Mouse (Mus musculus) CH12.LX (cell line): ENCODE results near the gene Ost4. TPM values are rescaled to one million over a fixed set of nuclear protein-coding genes. Genes with fewer than 3 reads are reported as not detected.

Source experiments
- DNase-seq: peaks from one replicate; pipeline ENCODE4 v3.0.0-alpha.2; 2013; ENCODE audit errors: extremely low read depth
- H3K27ac ChIP-seq: 2 replicates; pipeline ENCODE4 v1.5.1; 2012; ENCODE audit warnings: low read depth, mild to moderate bottlenecking, control low read depth, moderate library complexity; ENCODE audit not compliant: insufficient read depth
- H3K27me3 ChIP-seq: replicated peaks from 2 replicates; pipeline ENCODE3; 2012; ENCODE audit warnings: inconsistent platforms
- H3K36me3 ChIP-seq, 2 experiments: replicated peaks in 1 of 2; 2 replicates each; pipeline versions ENCODE3 to v1.6.1; 2012; ENCODE audit warnings: inconsistent platforms in 1 of 2, low read length in 1 of 2, mild to moderate bottlenecking in 1 of 2, mixed read lengths in 1 of 2, moderate library complexity in 1 of 2; ENCODE audit not compliant: control insufficient read depth in 1 of 2, insufficient read depth in 1 of 2
- H3K4me1 ChIP-seq, 2 experiments: 2 replicates each; pipeline ENCODE4 v1.6.1; 2012; ENCODE audit warnings: inconsistent platforms in 1 of 2, moderate library complexity in 1 of 2; ENCODE audit not compliant: insufficient read depth in 2 of 2, control insufficient read depth in 1 of 2
- H3K4me2 ChIP-seq: 2 replicates; pipeline ENCODE4 v1.6.1; 2012; ENCODE audit warnings: low read depth, mild to moderate bottlenecking, control low read depth; ENCODE audit not compliant: poor library complexity, insufficient read depth, severe bottlenecking
- H3K4me3 ChIP-seq, 3 experiments: fragments of 150-350 bp in 1 of 3; sonication (generic) in 1 of 3; replicated peaks in 1 of 3; 2 replicates each; pipeline versions ENCODE3 to v1.5.1; 2011 to 2012; ENCODE audit warnings: low read depth in 2 of 3, low read length in 2 of 3, mild to moderate bottlenecking in 2 of 3, moderate library complexity in 2 of 3, control low read depth in 1 of 3, improper control_type of control experiment in 1 of 3, inconsistent platforms in 1 of 3, mixed read lengths in 1 of 3; ENCODE audit not compliant: poor library complexity in 1 of 3
- H3K79me2 ChIP-seq: replicated peaks from 2 replicates; pipeline ENCODE4 v1.6.1; 2012; ENCODE audit warnings: mild to moderate bottlenecking, moderate library complexity; ENCODE audit not compliant: control insufficient read depth, poor library complexity, insufficient read depth, severe bottlenecking; ENCODE audit errors: extremely low read depth
- H3K9ac ChIP-seq: 2 replicates; pipeline ENCODE4 v1.6.1; 2012; ENCODE audit warnings: low read depth, mild to moderate bottlenecking, control low read depth, moderate library complexity; ENCODE audit not compliant: insufficient read depth
- H3K9me3 ChIP-seq: replicated peaks from 2 replicates; pipeline ENCODE3; 2012; ENCODE audit warnings: low read length, inconsistent platforms, mixed read lengths
- BHLHE40 ChIP-seq: IDR thresholded peaks from 2 replicates; pipeline ENCODE4 v1.6.1; 2011; ENCODE audit warnings: mild to moderate bottlenecking, low read depth, low read length, improper control_type of control experiment
- E2F4 ChIP-seq: IDR thresholded peaks from 2 replicates; pipeline ENCODE4 v1.6.1; 2011; ENCODE audit warnings: low read depth, low read length, improper control_type of control experiment; ENCODE audit not compliant: insufficient replicate concordance
- HCFC1 ChIP-seq: IDR thresholded peaks from 2 replicates; pipeline ENCODE4 v1.6.1; 2012; ENCODE audit warnings: low read depth, mild to moderate bottlenecking, inconsistent platforms, low read length, improper control_type of control experiment
- KAT2A ChIP-seq: IDR thresholded peaks from 2 replicates; pipeline ENCODE4 v1.6.1; 2012; ENCODE audit warnings: low read length, improper control_type of control experiment, inconsistent platforms; ENCODE audit not compliant: insufficient replicate concordance
- MAX ChIP-seq: IDR thresholded peaks from 2 replicates; pipeline ENCODE4 v1.6.1; 2011; ENCODE audit warnings: low read length, improper control_type of control experiment
- MAZ ChIP-seq: IDR thresholded peaks from 2 replicates; pipeline ENCODE4 v1.6.1; 2012; ENCODE audit warnings: low read depth, mild to moderate bottlenecking, inconsistent platforms, low read length, improper control_type of control experiment, moderate library complexity
- MEF2A ChIP-seq: IDR thresholded peaks from 2 replicates; pipeline ENCODE4 v1.6.1; 2014; ENCODE audit warnings: low read depth, mild to moderate bottlenecking, inconsistent platforms, low read length, improper control_type of control experiment, borderline replicate concordance
- MYC ChIP-seq: IDR thresholded peaks from 2 replicates; pipeline ENCODE4 v1.6.1; 2011; ENCODE audit warnings: low read depth, mild to moderate bottlenecking, improper control_type of control experiment, low read length
- POLR2A ChIP-seq: IDR thresholded peaks from 2 replicates; pipeline ENCODE4 v1.6.1; 2011; ENCODE audit warnings: low read depth, mild to moderate bottlenecking, improper control_type of control experiment, low read length
- POLR2AphosphoS2 ChIP-seq: IDR thresholded peaks from 2 replicates; pipeline ENCODE4 v1.6.1; 2011; ENCODE audit warnings: low read depth, low read length, improper control_type of control experiment
- RCOR1 ChIP-seq: conservative IDR thresholded peaks from 2 replicates; pipeline ENCODE4 v1.6.1; 2012; ENCODE audit warnings: low read depth, mild to moderate bottlenecking, inconsistent platforms, low read length, improper control_type of control experiment
- USF2 ChIP-seq: conservative IDR thresholded peaks from 2 replicates; pipeline ENCODE4 v1.6.1; 2011; ENCODE audit warnings: low read depth, low read length, improper control_type of control experiment
- ZNF384 ChIP-seq: IDR thresholded peaks from 2 replicates; pipeline ENCODE4 v1.6.1; 2012; ENCODE audit warnings: low read depth, low read length, improper control_type of control experiment, inconsistent platforms
- dilution Hi-C: fragments of 300-500 bp; cut with MboI; formaldehyde crosslinking; loops from 2 replicates; pipeline ENCODE4 v1.14.3; 2020; ENCODE audit warnings: low sequenced_read_pairs; ENCODE audit not compliant: extremely low pct_unique_long_range_greater_than_20kb, extremely low pct_ligation_motif_present
- in situ Hi-C: fragments of 300-500 bp; cut with MboI; formaldehyde crosslinking; loops from 3 replicates; pipeline ENCODE4 v1.14.3; 2019; ENCODE audit warnings: low sequenced_read_pairs, low pct_ligation_motif_present, low pct_unique_long_range_greater_than_20kb, mixed read lengths
- polyA plus RNA-seq: library from polyadenylated mRNA; unstranded; fragments of >175 nt; gene quantifications from 2 replicates; pipeline ENCODE4 v1.2.1, GENCODE M21; 2012; ENCODE audit warnings: low read depth; ENCODE audit not compliant: insufficient read length
- total RNA-seq, 2 experiments: library from RNA; depleted of rRNA; stranded (reverse); fragments of 300-350 nt in 1 of 2; fragments of >200 nt in 1 of 2; gene quantifications; 2 replicates each; pipeline ENCODE4 v1.2.3; 2012 to 2014

Ost4 gene
- total and polyA plus RNA-seq, 3 experiments = 181 to 330 (median 263) TPM

DNA sequence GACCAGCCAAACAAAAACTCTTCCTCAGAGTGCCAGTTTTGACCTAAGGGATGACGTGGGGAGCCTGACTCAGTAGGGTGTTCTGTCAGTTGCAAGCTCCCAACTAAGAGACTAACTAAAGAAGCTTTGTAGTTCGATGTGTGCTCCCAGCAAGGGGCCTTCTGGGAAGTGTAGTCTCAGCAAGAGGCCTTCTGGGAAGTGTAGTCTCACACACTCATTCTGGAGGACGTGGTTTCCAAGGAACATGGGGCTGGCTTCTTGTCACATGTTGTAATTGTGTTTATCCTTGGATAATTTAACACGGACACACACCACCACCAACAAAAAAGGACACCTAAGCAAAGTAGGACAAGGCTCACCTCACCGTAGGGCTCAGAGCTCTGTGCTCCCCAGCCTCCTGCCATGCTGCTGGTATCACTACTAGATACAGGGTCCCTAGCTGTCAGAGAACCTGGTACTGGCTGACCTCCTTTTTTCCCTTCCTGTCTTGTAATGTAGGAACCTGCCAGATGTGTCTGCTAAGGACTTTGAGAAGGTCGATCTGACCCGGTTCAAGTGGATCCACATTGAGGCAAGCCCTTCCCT lies 20.4 kb upstream of the Ost4 start:
- Histone ChIP-seq H3K4me2 (no peak overlapping the region), H3K36me3 (no peaks in the 10 kb centered on the region), H3K27me3 (peaks cover 59% of the 10 kb centered on the region), H3K27ac (no peak overlapping the region), H3K79me2 (no peaks in the 10 kb centered on the region), H3K4me1 (peaks cover 0 to 27% of the 10 kb centered on the region in 2 experiments; a peak in 3 of 4 replicates), H3K9ac (no peak overlapping the region), H3K4me3 (no peak overlapping the region), H3K9me3 (no peaks in the 10 kb centered on the region)
- no peak for DNase-seq
- in situ Hi-C loops (loop anchor here (5.0 kb wide), 1 partner anchor 74 kb away; no protein-coding TSS in a partner anchor), dilution Hi-C loops (no loop called here)
- no peak for TF ChIP-seq MEF2A
- TF ChIP-seq KAT2A = peak; percentile 54; the same call in 1 of the 2 replicates
- TF ChIP-seq HCFC1 = peak; percentile 92
- TF ChIP-seq MYC = peak; percentile 27; the same call in 1 of the 2 replicates

- TF ChIP-seq USF2 = no peak
- no peak for TF ChIP-seq BHLHE40
- no peak for TF ChIP-seq POLR2A
- TF ChIP-seq RCOR1 = no peak
- TF ChIP-seq MAX = no peak
- TF ChIP-seq MAZ = no peak
- in situ Hi-C loops = loop anchor here (5.0 kb wide), 1 partner anchor 76 kb away; no protein-coding TSS in a partner anchor
- Histone ChIP-seq H3K27ac (no peak overlapping the region), H3K27me3 (peaks cover 68% of the 10 kb centered on the region), H3K36me3 (no peaks in the 10 kb centered on the region), H3K9me3 (no peaks in the 10 kb centered on the region), H3K4me1 (peaks cover 0 to 33% of the 10 kb centered on the region in 2 experiments; a peak in 3 of 4 replicates), H3K9ac (no peak overlapping the region), H3K79me2 (no peaks in the 10 kb centered on the region), H3K4me2 (no peak overlapping the region), H3K4me3 (no peak overlapping the region)
- dilution Hi-C loops = no loop called here
- no peak for DNase-seq
These were observed 18.5 kb upstream of the Ost4 start for GRCm38 (mm10) chr5:30926073-30926472.

DNA sequence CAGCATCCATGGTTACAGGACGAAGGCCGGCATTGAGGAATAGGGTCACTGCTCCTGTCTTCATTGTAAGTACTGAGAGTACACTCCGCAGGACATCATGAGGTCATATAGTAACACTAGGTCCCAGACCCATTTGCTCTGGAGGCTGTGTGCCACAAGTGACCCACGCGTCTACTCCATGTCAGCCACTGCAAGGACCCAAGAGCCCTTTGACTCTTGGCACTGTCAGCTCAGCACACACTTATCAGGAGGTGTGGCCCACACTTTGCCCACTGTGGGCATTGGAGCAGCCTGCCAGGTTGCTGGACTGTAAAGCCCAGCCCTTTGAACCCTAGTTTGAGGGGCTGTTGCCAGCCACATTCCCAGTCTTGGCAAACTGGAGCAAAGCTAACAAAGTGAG lies 17.6 kb upstream of the Ost4 start:
- H3K27ac ChIP-seq = no peak overlapping the region
- no peaks in the 10 kb centered on the region for H3K36me3 ChIP-seq
- dilution Hi-C loops (no loop called here), in situ Hi-C loops (loop anchor here (5.0 kb wide), 1 partner anchor 77 kb away; no protein-coding TSS in a partner anchor)
- H3K4me2 ChIP-seq = no peak overlapping the region
- no peak for DNase-seq
- no peak overlapping the region for H3K4me3 ChIP-seq
- TF ChIP-seq BHLHE40 = no peak
- TF ChIP-seq ZNF384 = no peak
- no peak for TF ChIP-seq USF2
- TF ChIP-seq MAZ = no peak
- TF ChIP-seq POLR2AphosphoS2 = no peak
- no peak for TF ChIP-seq E2F4
- H3K9ac ChIP-seq = no peak overlapping the region
- peaks cover 8 to 36% of the 10 kb centered on the region in 2 experiments; a peak in 3 of 4 replicates for H3K4me1 ChIP-seq
- no peaks in the 10 kb centered on the region for H3K9me3 ChIP-seq
- peaks cover 73% of the 10 kb centered on the region for H3K27me3 ChIP-seq
- no peaks in the 10 kb centered on the region for H3K79me2 ChIP-seq
